Mouse (Mus musculus): ENCODE data around the gene Dqx1.

Dqx1 gene

GRCm38 (mm10) chr6:83032769-83033191 is 24.9 kb upstream of the Dqx1 start:
- intact Hi-C loops (cut with DNase I) = loop anchor here (5.0 kb wide), 1 partner anchor 35 kb away; no protein-coding TSS in a partner anchor

GRCm38 (mm10) chr6:83033249-83034185 is 24.1 kb upstream of the Dqx1 start, which contains the start of the genes Dok1 and Loxl3:
TSS of gene Dok1 (minus strand) at chr6:83033471.
TSS of gene Loxl3 (plus strand) at chr6:83034173.
- intact Hi-C loops (cut with DNase I) = loop anchor here (5.0 kb wide), 1 partner anchor 36 kb away; no protein-coding TSS in a partner anchor

- intact Hi-C loops (cut with DNase I) = loop anchor here (5.0 kb wide), 1 partner anchor 37 kb away; no protein-coding TSS in a partner anchor
Observed at GRCm38 (mm10) chr6:83034463-83035055, 23.1 kb upstream of the Dqx1 start.

- intact Hi-C loops (cut with DNase I) = no loop called here
Observed at GRCm38 (mm10) chr6:83037188-83037587, 20.5 kb upstream of the Dqx1 start.

GRCm38 (mm10) chr6:83038496-83039012 is 19.1 kb upstream of the Dqx1 start:
- intact Hi-C loops (cut with DNase I) = no loop called here

GRCm38 (mm10) chr6:83040601-83041000 is 17.0 kb upstream of the Dqx1 start:
- intact Hi-C loops (cut with DNase I) = no loop called here

- intact Hi-C loops (cut with DNase I) = no loop called here
Observed at GRCm38 (mm10) chr6:83043561-83043960, 14.1 kb upstream of the Dqx1 start.

GRCm38 (mm10) chr6:83043993-83044392 is 13.7 kb upstream of the Dqx1 start:
- intact Hi-C loops (cut with DNase I) = no loop called here

- intact Hi-C loops (cut with DNase I) = no loop called here
Observed at GRCm38 (mm10) chr6:83044742-83045141, 12.9 kb upstream of the Dqx1 start.

GRCm38 (mm10) chr6:83049367-83049766 is 8.3 kb upstream of the Dqx1 start:
- intact Hi-C loops (cut with DNase I) = no loop called here

GRCm38 (mm10) chr6:83053136-83053960 is 4.3 kb upstream of the Dqx1 start:
- intact Hi-C loops (cut with DNase I) = no loop called here

- intact Hi-C loops (cut with DNase I) = no loop called here
Observed at GRCm38 (mm10) chr6:83054074-83054851, 3.4 kb upstream of the Dqx1 start, which contains the start of gene Aup1. TSS of gene Aup1 (plus strand) at chr6:83054521.

- intact Hi-C loops (cut with DNase I) = loop anchor here (5.0 kb wide), 1 partner anchor 58 kb away; no protein-coding TSS in a partner anchor
Observed at GRCm38 (mm10) chr6:83054871-83055431, 2.7 kb upstream of the Dqx1 start, which contains the start of gene Htra2. TSS of gene Htra2 (minus strand) at chr6:83055273.

- intact Hi-C loops (cut with DNase I) = loop anchor here (5.0 kb wide), 1 partner anchor 61 kb away; no protein-coding TSS in a partner anchor
Observed at GRCm38 (mm10) chr6:83058725-83059124, 1.1 kb downstream of the Dqx1 start.

- intact Hi-C loops (cut with DNase I) = no loop called here
Observed at GRCm38 (mm10) chr6:83065995-83066394, 8.4 kb downstream of the Dqx1 start.

GRCm38 (mm10) chr6:83066441-83066840 is 8.8 kb downstream of the Dqx1 start:
- intact Hi-C loops (cut with DNase I) = no loop called here

GRCm38 (mm10) chr6:83068221-83068620 is 10.6 kb downstream of the Dqx1 start:
- intact Hi-C loops (cut with DNase I) = no loop called here

- intact Hi-C loops (cut with DNase I) = no loop called here
Observed at GRCm38 (mm10) chr6:83068706-83069487, 11.3 kb downstream of the Dqx1 start.

All from adrenal gland (tissue).